Mouse (Mus musculus): ENCODE results near the gene Magea4. TPM values are rescaled to one million over a fixed set of nuclear protein-coding genes. Genes with fewer than 3 reads are reported as not detected.

The Magea4 gene
- not detected in 2 replicates for polyA plus RNA-seq (2015; fragmentation: Nextera tagmentation; extraction: Ambion mirVana)

- Histone ChIP-seq H3K36me3 (no peaks in the 10 kb centered on the region), H3K4me3 (replicated peaks) (no peak within 1 kb of the TSS), H3K27me3 (no peaks in the 10 kb centered on the region), H3K27ac (no peak within 1 kb of the TSS), H3K4me1 (replicated peaks) (no peaks in the 10 kb centered on the region), H3K9me3 (replicated peaks) (no peaks in the 10 kb centered on the region), H3K4me2 (no peak within 1 kb of the TSS), H3K9ac (no peak within 1 kb of the TSS)
- ATAC-seq (ENCODE audit: low read depth) (no peak), DNase-seq (no peak)
- WGBS (ENCODE audit: insufficient replicate concordance), result 48% methylated on average over 2 of the region's 2 CpGs
Observed at GRCm38 (mm10) chrX:72221717-72222116, at the start of gene Magea4. TSS of gene Magea4 (plus strand) at chrX:72222017.

GRCm38 (mm10) chrX:72202944-72203554 lies 18.8 kb upstream of the Magea4 start:
- WGBS (ENCODE audit: insufficient replicate concordance), result 50% methylated on average over 4 of the region's 4 CpGs
- ATAC-seq (ENCODE audit: low read depth), result no peak

GRCm38 (mm10) chrX:72270637-72271036 lies 48.8 kb downstream of the Magea4 start:
- ATAC-seq (ENCODE audit: low read depth) (no peak), DNase-seq (no peak)
- no peak overlapping the region for H3K4me3 ChIP-seq (replicated peaks)
- H3K27ac ChIP-seq, result no peak overlapping the region
- no peak overlapping the region for H3K9ac ChIP-seq
- H3K36me3 ChIP-seq, result no peaks in the 10 kb centered on the region
- H3K9me3 ChIP-seq (replicated peaks), result no peaks in the 10 kb centered on the region
- no peaks in the 10 kb centered on the region for H3K4me1 ChIP-seq (replicated peaks)
- 81% methylated on average over 11 of the region's 11 CpGs for WGBS (ENCODE audit: insufficient replicate concordance)
- no peaks in the 10 kb centered on the region for H3K27me3 ChIP-seq
- H3K4me2 ChIP-seq, result no peak overlapping the region

More at GRCm38 (mm10) chrX:72202944-72203554, 18.8 kb upstream of the Magea4 start:
- no peaks in the 10 kb centered on the region for H3K4me1 ChIP-seq (replicated peaks)
- no peaks in the 10 kb centered on the region for H3K36me3 ChIP-seq
- H3K4me3 ChIP-seq (replicated peaks), result no peak overlapping the region
- H3K9ac ChIP-seq, result no peak overlapping the region
- no peaks in the 10 kb centered on the region for H3K9me3 ChIP-seq (replicated peaks)
- no peaks in the 10 kb centered on the region for H3K27me3 ChIP-seq
- H3K4me2 ChIP-seq, result no peak overlapping the region
- no peak overlapping the region for H3K27ac ChIP-seq
- DNase-seq, result no peak

MicroRNAs encoded within 50 kb of the gene (microRNA counts, 519-probe panel; counts per million panel counts)
- microRNA mmu-miR-224 (114 counts per million), microRNA mmu-miR-452 (114 counts per million)

Small RNA genes lying within 50 kb of the gene (microRNA-seq; reads per million reads assigned to microRNA genes)
- gene Mir224 (135 reads per million, percentile 54 among the genes with 10 or more reads in this experiment), gene Mir452 (25.3 reads per million, percentile 36 among the genes with 10 or more reads in this experiment)

Other genes starting within 250 kb of the Magea4 start
- gene Fate1, start 249.0 kb upstream of the Magea4 start, polyA plus RNA-seq (2015; fragmentation: Nextera tagmentation; extraction: Ambion mirVana), result not detected in 2 replicates
- 0.03 TPM in 1 of 2 replicates, not detected in the other for gene Cnga2, start 230.2 kb upstream of the Magea4 start, polyA plus RNA-seq (2015; fragmentation: Nextera tagmentation; extraction: Ambion mirVana)
- gene Gabre, start 52.8 kb downstream of the Magea4 start, polyA plus RNA-seq (2015; fragmentation: Nextera tagmentation; extraction: Ambion mirVana), result 0.13 TPM in 2 replicates
- not detected in 2 replicates for gene Magea10, start 164.8 kb downstream of the Magea4 start, polyA plus RNA-seq (2015; fragmentation: Nextera tagmentation; extraction: Ambion mirVana)